Mouse (Mus musculus) midbrain, postnatal 0 days (tissue): Measurements from ENCODE around the gene Nrp2. TPM values are rescaled to one million over a fixed set of nuclear protein-coding genes. Genes with fewer than 3 reads are reported as not detected.

Experiments
- ATAC-seq: fragments of 200-750 bp; cut with Nextera tagmentation; 2 replicates; pipeline ENCODE4 v1.8.0; 2017; ENCODE audit warnings: moderate number of reproducible peaks, mild to moderate bottlenecking, moderate TSS enrichment, moderate library complexity; ENCODE audit not compliant: low FRiP score
- DNase-seq: peaks from one replicate; pipeline ENCODE4 v3.0.0-alpha.2; 2015; ENCODE audit warnings: low spot score
- H3K27ac ChIP-seq: fragments of 300-500 bp; sonication (generic); 2 replicates; pipeline ENCODE4 v1.5.1; 2014; ENCODE audit warnings: low read depth, mild to moderate bottlenecking, low read length, mixed read lengths
- H3K27me3 ChIP-seq: fragments of 300-500 bp; sonication (generic); 2 replicates; pipeline ENCODE4 v1.6.1; 2014; ENCODE audit warnings: low read length, control low read depth, mixed read lengths; ENCODE audit not compliant: insufficient read depth
- H3K36me3 ChIP-seq: fragments of 300-500 bp; sonication (generic); 2 replicates; pipeline ENCODE4 v1.6.1; 2014; ENCODE audit warnings: low read length, control low read depth, mixed read lengths; ENCODE audit not compliant: insufficient read depth
- H3K4me1 ChIP-seq: fragments of 300-500 bp; sonication (generic); 2 replicates; pipeline ENCODE4 v1.6.1; 2014; ENCODE audit warnings: mild to moderate bottlenecking, control low read depth, antibody characterized with exemption, low read length, mixed read lengths; ENCODE audit not compliant: insufficient read depth
- H3K4me2 ChIP-seq: fragments of 300-500 bp; sonication (generic); 2 replicates; pipeline ENCODE4 v1.6.1; 2014; ENCODE audit warnings: low read depth, mild to moderate bottlenecking, low read length, mixed read lengths; ENCODE audit not compliant: poor library complexity, severe bottlenecking
- H3K4me3 ChIP-seq: fragments of 300-500 bp; sonication (generic); 2 replicates; pipeline ENCODE4 v1.5.1; 2014; ENCODE audit warnings: low read depth, mild to moderate bottlenecking, low read length, moderate library complexity
- H3K9ac ChIP-seq: fragments of 300-500 bp; sonication (generic); replicated peaks from 2 replicates; pipeline ENCODE4 v1.6.1; 2014; ENCODE audit warnings: mild to moderate bottlenecking, low read length, moderate library complexity, mixed read lengths; ENCODE audit not compliant: poor library complexity, severe bottlenecking
- H3K9me3 ChIP-seq: fragments of 300-500 bp; sonication (generic); 2 replicates; pipeline ENCODE4 v1.6.1; 2016; ENCODE audit warnings: low read length, control low read depth
- CTCF ChIP-seq: IDR thresholded peaks from 2 replicates; pipeline ENCODE4 v1.5.1; 2016; ENCODE audit warnings: antibody characterized with exemption, mild to moderate bottlenecking
- WGBS: fragments of 180-500 bp; shearing (Covaris S2); extraction: QIAGEN DNeasy Blood & Tissue Kit; methylation state at CpG from one replicate; pipeline ENCODE4 v1.1.7; 2014; 5-methylcytosine and 5-hydroxymethylcytosine counted together
- polyA plus RNA-seq: library from polyadenylated mRNA; unstranded; fragments of >200 nt; fragmentation: Nextera tagmentation; extraction: Ambion mirVana; gene quantifications from 2 replicates; pipeline ENCODE4 v1.2.1, GENCODE M21; 2015
- total RNA-seq: library from RNA; depleted of rRNA; stranded (reverse); fragments of >200 nt; gene quantifications from 2 replicates; pipeline ENCODE4 v1.2.3, GENCODE M21; 2014

The Nrp2 gene
- total and polyA plus RNA-seq, 2 experiments from 2014 or later = 17.1 to 56.7 TPM

DNA sequence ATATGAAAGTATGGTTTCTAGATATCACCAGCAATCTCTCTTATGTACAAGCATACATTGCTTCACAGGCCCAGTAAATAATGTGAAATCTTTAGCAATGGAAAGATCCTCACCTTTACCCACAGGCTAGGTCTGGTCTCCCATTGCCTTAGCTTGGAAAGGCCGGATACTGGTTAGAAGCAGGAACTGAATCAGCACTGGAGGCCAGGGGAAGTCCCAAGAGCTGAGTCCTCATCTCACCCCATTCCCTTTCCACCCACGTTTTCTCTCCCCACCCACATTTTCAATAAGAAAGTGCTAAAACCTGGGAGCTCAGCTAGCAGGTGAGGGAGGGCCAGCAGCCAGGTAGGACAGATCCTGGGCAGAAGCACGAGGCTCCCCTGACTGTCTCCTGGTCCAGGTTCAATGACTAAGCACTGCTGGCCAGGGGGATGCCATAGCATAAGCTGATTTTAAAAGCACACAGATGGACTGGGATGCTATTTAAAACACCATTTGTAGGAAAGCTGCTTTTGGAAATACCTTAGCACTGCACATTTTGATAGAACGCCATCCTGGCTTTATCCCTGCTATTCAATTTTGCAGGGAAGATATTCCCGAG is 47.4 kb downstream of the Nrp2 start:
- Histone ChIP-seq H3K27me3 (no peaks in the 10 kb centered on the region), H3K9ac (no peak overlapping the region), H3K4me2 (no peak overlapping the region), H3K9me3 (no peaks in the 10 kb centered on the region), H3K4me3 (no peak overlapping the region), H3K4me1 (peaks cover 8% of the 10 kb centered on the region; the same call in 1 of the 2 replicates), H3K27ac (no peak overlapping the region), H3K36me3 (peaks cover 12% of the 10 kb centered on the region; the same call in 1 of the 2 replicates)
- no peak for DNase-seq
- no peak for TF ChIP-seq CTCF
- no peak for ATAC-seq
- WGBS = 58% methylated on average over 5 of the region's 5 CpGs

DNA sequence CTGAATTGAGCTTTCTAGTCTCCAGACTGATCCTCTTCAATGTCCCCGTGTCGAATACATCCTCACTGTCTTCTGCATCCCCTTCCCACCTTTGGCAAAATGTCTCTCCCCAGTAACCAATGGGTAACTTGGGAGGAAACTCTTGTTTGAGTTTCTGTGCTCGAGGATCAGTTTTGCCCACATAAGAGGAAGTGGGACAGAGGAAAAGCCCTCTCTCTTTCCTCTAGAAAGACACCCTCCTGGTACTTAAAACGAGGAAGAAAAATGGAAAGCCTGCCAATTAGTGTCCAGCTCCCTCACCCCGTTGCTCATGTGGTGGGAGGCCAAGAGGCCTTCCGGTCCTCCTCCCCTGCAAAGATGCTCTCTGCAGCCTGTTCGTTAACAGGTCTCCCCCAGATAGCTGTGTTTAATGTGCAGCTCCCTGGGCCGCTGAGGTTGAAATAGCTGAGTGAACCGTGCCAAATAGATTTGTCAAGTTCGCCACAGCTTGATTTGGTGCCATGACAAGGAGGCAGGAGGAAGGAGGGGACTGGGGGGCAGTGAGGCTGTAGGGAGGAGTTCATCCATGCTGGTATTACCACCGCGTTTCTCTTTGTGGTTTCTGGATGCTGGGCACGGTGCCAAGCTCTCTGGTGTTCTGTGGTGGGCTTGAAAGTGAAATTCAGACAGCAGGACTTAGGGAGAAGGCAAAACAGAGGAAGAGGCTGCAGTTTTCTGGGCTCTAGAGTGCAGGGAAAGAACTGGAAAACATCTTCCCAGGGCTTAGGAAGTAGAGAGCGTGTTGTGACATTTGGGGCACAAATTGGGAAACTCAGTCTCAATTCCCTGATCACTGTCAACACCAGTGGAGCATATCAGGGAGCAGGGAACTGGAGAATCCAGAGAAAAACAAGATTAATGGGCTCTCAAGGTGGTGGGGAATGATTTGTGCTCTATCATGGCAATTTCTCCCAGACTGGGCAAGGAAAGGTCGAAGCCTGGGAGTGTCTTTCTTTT is 48.2 kb downstream of the Nrp2 start:
- H3K27me3 ChIP-seq = no peaks in the 10 kb centered on the region
- peaks cover 8% of the 10 kb centered on the region; the same call in 1 of the 2 replicates for H3K4me1 ChIP-seq
- H3K9ac ChIP-seq = no peak overlapping the region
- WGBS = 21% methylated on average over 15 of the region's 15 CpGs
- no peaks in the 10 kb centered on the region for H3K9me3 ChIP-seq
- no peak for ATAC-seq
- peak; percentile 75 for DNase-seq
- no peak for TF ChIP-seq CTCF
- no peak overlapping the region for H3K4me2 ChIP-seq
- no peak overlapping the region for H3K4me3 ChIP-seq
- H3K27ac ChIP-seq = no peak overlapping the region
- H3K36me3 ChIP-seq = peaks cover 10% of the 10 kb centered on the region; the same call in 1 of the 2 replicates

DNA sequence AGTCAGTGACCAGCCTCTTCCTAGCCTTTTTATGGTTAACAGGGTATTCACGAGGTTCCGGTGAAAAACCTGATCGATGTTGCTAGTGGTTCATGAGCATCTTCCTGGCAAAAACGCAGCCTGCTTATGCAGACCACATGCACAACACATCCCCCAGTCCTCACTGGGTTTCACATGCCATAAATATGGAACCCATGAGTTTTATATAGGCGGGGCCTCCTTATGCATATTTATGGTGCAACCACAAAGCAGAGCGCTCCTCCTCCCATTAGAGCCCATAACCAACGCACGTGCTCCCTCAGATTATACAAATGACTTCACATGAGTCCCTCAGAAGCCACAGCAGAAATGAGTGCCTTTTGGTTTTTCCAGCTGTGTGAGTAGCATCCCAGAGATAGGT is 49.0 kb downstream of the Nrp2 start:
- Histone ChIP-seq H3K9me3 (no peaks in the 10 kb centered on the region), H3K27ac (no peak overlapping the region)

DNA sequence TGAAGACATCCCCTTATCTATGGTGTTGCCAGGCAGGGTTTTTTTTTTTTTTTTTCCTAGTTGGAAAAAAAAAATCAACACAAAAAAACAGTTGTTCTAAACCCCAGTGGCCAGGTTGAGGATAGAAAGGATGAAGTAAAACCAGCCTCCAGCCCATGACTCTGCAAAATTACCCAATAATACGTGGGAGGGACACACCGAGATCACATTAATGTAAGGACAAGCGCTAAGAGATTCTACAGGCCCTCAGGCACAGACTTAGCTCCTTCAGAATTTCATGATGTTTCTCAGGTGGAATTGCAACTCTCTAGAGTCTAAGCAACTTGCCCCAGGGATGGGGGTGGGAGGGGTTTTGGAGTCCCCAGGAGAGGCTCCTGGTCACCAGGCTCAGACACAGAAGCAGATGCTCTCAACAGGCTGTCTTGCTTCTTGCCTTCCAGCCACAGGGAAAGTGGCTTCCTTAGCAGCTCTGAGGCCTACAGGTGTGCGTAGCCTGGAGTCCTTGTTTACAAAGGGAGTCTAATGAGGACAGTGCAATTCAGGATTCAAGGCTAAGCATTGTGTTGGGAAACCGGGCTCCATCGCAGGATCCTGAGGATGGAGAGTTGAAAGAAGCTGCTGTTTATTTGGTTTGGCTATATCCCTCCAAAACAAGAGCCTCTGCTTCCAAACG is 49.7 kb downstream of the Nrp2 start:
- H3K27me3 ChIP-seq = no peaks in the 10 kb centered on the region
- 67% methylated on average over 7 of the region's 7 CpGs for WGBS
- H3K9me3 ChIP-seq = no peaks in the 10 kb centered on the region
- ATAC-seq = no peak
- H3K4me2 ChIP-seq = no peak overlapping the region
- no peak overlapping the region for H3K4me3 ChIP-seq
- no peak for DNase-seq
- peaks cover under 1% of the 10 kb centered on the region; the same call in 1 of the 2 replicates for H3K36me3 ChIP-seq
- H3K9ac ChIP-seq = no peak overlapping the region
- no peak for TF ChIP-seq CTCF
- H3K4me1 ChIP-seq = peaks cover 8% of the 10 kb centered on the region; the same call in 1 of the 2 replicates
- H3K27ac ChIP-seq = no peak overlapping the region

More for the DNA sequence above, 49.0 kb downstream of the Nrp2 start:
- H3K4me1 ChIP-seq = peaks cover 8% of the 10 kb centered on the region; the same call in 1 of the 2 replicates
- ATAC-seq = no peak
- WGBS = 54% methylated on average over 8 of the region's 8 CpGs
- H3K4me2 ChIP-seq = no peak overlapping the region
- no peak for TF ChIP-seq CTCF
- H3K27me3 ChIP-seq = no peaks in the 10 kb centered on the region
- peaks cover 8% of the 10 kb centered on the region; the same call in 1 of the 2 replicates for H3K36me3 ChIP-seq
- no peak overlapping the region for H3K9ac ChIP-seq
- no peak for DNase-seq
- no peak overlapping the region for H3K4me3 ChIP-seq

DNA sequence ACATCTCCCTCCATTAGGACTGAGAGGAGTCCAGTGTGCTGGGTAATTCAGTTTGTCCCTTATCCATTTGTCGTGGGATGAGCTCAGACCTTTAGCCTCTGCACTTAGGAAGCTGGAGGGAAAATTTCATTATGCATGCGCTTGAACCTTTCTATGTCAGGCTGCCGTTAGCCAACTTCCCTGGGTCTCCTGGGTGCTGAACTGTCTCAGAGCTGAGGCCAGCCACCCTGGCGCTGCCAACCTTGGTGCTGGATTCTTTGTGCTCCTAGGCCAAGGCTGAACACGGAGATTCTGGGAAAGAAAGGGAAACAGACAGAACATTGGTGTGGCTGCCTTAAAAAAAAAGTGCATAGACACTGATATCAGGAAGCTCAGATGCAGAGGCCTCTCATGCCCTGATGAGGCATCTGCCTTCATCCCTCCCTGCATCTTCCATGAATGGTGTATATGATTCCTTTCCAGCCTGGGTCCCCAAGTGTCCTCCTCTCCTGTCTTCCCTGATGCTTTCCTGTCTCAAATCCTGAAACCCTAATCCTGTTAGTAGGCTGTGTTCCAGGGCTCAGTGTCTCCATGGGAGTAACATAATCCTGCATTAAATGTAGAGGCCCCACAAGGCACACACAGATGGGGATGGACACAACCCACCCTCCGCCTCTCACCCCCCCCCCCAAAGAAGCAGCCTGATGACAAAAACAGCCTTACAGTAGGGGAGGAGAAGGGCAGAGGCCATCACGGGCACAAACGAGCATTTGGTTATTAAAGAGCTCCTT is 51.2 kb downstream of the Nrp2 start:
- no peak overlapping the region for H3K4me2 ChIP-seq
- ATAC-seq = no peak
- no peak for TF ChIP-seq CTCF
- H3K4me3 ChIP-seq = no peak overlapping the region
- H3K9ac ChIP-seq = no peak overlapping the region
- H3K27ac ChIP-seq = no peak overlapping the region
- DNase-seq = no peak
- no peaks in the 10 kb centered on the region for H3K27me3 ChIP-seq
- WGBS = 26% methylated on average over 8 of the region's 8 CpGs
- H3K36me3 ChIP-seq = peaks cover 3% of the 10 kb centered on the region; the same call in 1 of the 2 replicates
- no peaks in the 10 kb centered on the region for H3K9me3 ChIP-seq
- H3K4me1 ChIP-seq = peaks cover 8% of the 10 kb centered on the region; the same call in 1 of the 2 replicates
